Mouse (Mus musculus) liver, adult 2 months (tissue): Measurements from ENCODE around the gene Keap1. TPM values are rescaled to one million over a fixed set of nuclear protein-coding genes. Genes with fewer than 3 reads are reported as not detected.

Source experiments
- DNase-seq: peaks from one replicate; pipeline ENCODE4 v3.0.0-alpha.2; 2011; ENCODE audit warnings: low read depth, low spot score; ENCODE audit errors: extremely low read depth
- H3K27ac ChIP-seq: fragments of 200-500 bp; replicated peaks from 2 replicates; pipeline ENCODE4 v1.5.1; 2012; ENCODE audit warnings: low read depth, mild to moderate bottlenecking, control low read depth, inconsistent platforms, low read length; ENCODE audit not compliant: insufficient read depth
- H3K27me3 ChIP-seq: fragments of 200-500 bp; 2 replicates; pipeline ENCODE4 v1.6.1; 2012; ENCODE audit warnings: mild to moderate bottlenecking, moderate library complexity, low read length, inconsistent platforms; ENCODE audit not compliant: control insufficient read depth, insufficient read depth
- H3K36me3 ChIP-seq: fragments of 200-500 bp; 2 replicates; pipeline ENCODE4 v1.6.1; 2012; ENCODE audit warnings: low read length, inconsistent platforms; ENCODE audit not compliant: control insufficient read depth, insufficient read depth
- H3K4me1 ChIP-seq: fragments of 200-500 bp; 2 replicates; pipeline ENCODE4 v1.6.1; 2011; ENCODE audit warnings: low read length; ENCODE audit not compliant: control insufficient read depth, insufficient read depth
- H3K4me3 ChIP-seq: fragments of 200-500 bp; 2 replicates; pipeline ENCODE4 v1.5.1; 2011; ENCODE audit warnings: low read depth, mild to moderate bottlenecking, control low read depth, low read length, moderate library complexity; ENCODE audit not compliant: insufficient read depth
- H3K79me2 ChIP-seq: fragments of 200-500 bp; 2 replicates; pipeline ENCODE4 v1.6.1; 2012; ENCODE audit warnings: inconsistent platforms, mild to moderate bottlenecking, low read length, moderate library complexity; ENCODE audit not compliant: control insufficient read depth, insufficient read depth
- H3K9ac ChIP-seq: fragments of 200-500 bp; 2 replicates; pipeline ENCODE4 v1.6.1; 2012; ENCODE audit warnings: low read depth, mild to moderate bottlenecking, control low read depth, inconsistent platforms, low read length
- CTCF ChIP-seq: fragments of 200-500 bp; IDR thresholded peaks from 2 replicates; pipeline ENCODE4 v1.5.1; 2011; ENCODE audit warnings: low read depth, low read length, control low read depth
- POLR2A ChIP-seq: fragments of 200-500 bp; IDR thresholded peaks from 2 replicates; pipeline ENCODE4 v1.6.1; 2011; ENCODE audit warnings: low read length, control low read depth; ENCODE audit not compliant: insufficient read depth; ENCODE audit errors: extremely low read depth
- WGBS: fragments of 180-500 bp; shearing (Covaris S2); methylation state at CpG from one replicate; pipeline ENCODE4 v1.1.7; 2018; 5-methylcytosine and 5-hydroxymethylcytosine counted together
- polyA plus RNA-seq: library from polyadenylated mRNA; depleted of rRNA; stranded (reverse); fragments of >200 nt; gene quantifications from 2 replicates; pipeline ENCODE4 v1.2.3, GENCODE M21; 2012
- total RNA-seq: library from RNA; depleted of rRNA; stranded (reverse); fragments of >200 nt; gene quantifications from 2 replicates; pipeline ENCODE4 v1.2.3, GENCODE M21; 2014

Keap1 gene
- total and polyA plus RNA-seq, 2 experiments: 29.5 to 76.4 TPM

GRCm38 (mm10) chr9:21283591-21283990 is 44.4 kb upstream of the Keap1 start:
- H3K36me3 ChIP-seq: peaks cover 18% of the 10 kb centered on the region; the same call in 1 of the 2 replicates
- H3K4me3 ChIP-seq: no peak overlapping the region
- H3K4me1 ChIP-seq: peaks cover 5% of the 10 kb centered on the region
- no peaks in the 10 kb centered on the region for H3K27me3 ChIP-seq
- WGBS: 94% methylated on average over 5 of the region's 5 CpGs
- H3K9ac ChIP-seq: no peak overlapping the region
- no peak for DNase-seq
- H3K27ac ChIP-seq: no peak overlapping the region
- no peak for TF ChIP-seq POLR2A
- H3K79me2 ChIP-seq: peaks cover 4% of the 10 kb centered on the region; the same call in 1 of the 2 replicates

DNA sequence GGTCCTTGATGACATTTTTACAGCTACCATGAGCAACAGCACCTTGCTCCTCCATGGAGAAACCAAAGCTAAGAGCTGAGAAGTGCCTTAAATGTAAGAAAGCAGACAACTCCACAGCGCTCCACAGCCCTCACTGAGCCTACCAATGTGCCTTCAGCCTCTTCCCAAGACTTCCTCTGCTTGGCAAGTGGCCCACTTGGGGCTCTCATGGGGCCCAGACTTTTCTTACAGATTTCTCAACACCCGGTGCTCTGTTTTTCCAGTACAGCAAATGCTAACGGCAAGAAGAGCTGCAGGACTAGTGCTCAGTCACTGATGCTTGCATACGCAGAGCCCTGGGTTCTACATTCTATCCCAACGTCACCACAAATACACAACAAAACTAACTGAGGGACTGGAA is 38.6 kb upstream of the Keap1 start:
- WGBS: 97% methylated on average over 5 of the region's 5 CpGs
- Histone ChIP-seq H3K4me3 (no peak overlapping the region), H3K27me3 (no peaks in the 10 kb centered on the region), H3K4me1 (no peaks in the 10 kb centered on the region), H3K79me2 (no peaks in the 10 kb centered on the region), H3K9ac (no peak overlapping the region), H3K27ac (no peak overlapping the region), H3K36me3 (peaks cover 18% of the 10 kb centered on the region; the same call in 1 of the 2 replicates)
- no peak for DNase-seq
- no peak for TF ChIP-seq POLR2A
- TF ChIP-seq CTCF: no peak

DNA sequence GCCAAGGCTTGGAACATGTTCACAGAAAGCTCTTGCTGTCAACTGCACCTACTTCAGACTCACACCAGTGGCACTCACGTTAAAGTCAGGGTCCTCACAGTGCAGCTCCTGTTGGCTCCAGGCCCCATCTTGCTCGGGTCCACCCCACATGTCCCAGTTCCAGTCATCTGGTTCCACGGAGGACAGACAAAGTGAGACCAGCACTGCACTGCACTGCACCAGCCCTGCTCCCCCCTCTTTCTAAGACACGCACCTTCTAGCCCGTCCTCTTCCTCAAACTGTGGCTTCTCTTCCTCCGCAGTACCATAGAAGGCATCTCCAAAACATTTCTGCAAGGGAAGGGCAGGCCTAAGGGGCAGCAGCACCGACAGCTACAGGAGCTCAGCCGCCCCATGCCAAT is 37.1 kb upstream of the Keap1 start:
- WGBS: 83% methylated on average over 8 of the region's 8 CpGs
- no peak overlapping the region for H3K9ac ChIP-seq
- no peak overlapping the region for H3K27ac ChIP-seq
- H3K27me3 ChIP-seq: no peaks in the 10 kb centered on the region
- no peak overlapping the region for H3K4me3 ChIP-seq
- peaks cover 20% of the 10 kb centered on the region; the same call in 1 of the 2 replicates for H3K36me3 ChIP-seq
- H3K79me2 ChIP-seq: no peaks in the 10 kb centered on the region
- TF ChIP-seq POLR2A (no peak), CTCF (no peak)
- no peaks in the 10 kb centered on the region for H3K4me1 ChIP-seq
- no peak for DNase-seq

DNA sequence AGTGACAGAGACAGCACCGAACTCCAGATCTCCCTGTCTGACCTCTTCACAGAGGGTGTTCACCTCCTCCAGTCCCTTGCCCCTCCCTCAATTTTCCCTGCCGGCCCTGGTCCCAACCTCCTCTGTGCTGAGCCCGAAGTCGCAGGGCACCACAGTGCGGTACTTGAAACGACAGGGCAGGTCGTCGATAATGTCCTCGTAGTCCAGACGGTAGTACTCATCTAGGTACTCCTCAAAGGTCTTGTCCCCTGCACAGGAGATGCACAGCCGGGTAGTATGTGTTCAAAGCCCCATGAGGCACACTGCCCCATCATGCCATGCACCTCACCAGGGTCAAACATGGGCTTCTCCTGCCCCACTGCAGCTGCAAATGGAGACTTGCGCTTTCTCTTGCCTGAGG is 36.6 kb upstream of the Keap1 start:
- TF ChIP-seq CTCF: no peak
- no peak for TF ChIP-seq POLR2A
- H3K4me3 ChIP-seq: no peak overlapping the region
- DNase-seq: no peak
- H3K36me3 ChIP-seq: peaks cover 21% of the 10 kb centered on the region; the same call in 1 of the 2 replicates
- no peaks in the 10 kb centered on the region for H3K79me2 ChIP-seq
- H3K27ac ChIP-seq: no peak overlapping the region
- no peaks in the 10 kb centered on the region for H3K27me3 ChIP-seq
- 90% methylated on average over 12 of the region's 12 CpGs for WGBS
- H3K4me1 ChIP-seq: no peaks in the 10 kb centered on the region
- H3K9ac ChIP-seq: no peak overlapping the region

DNA sequence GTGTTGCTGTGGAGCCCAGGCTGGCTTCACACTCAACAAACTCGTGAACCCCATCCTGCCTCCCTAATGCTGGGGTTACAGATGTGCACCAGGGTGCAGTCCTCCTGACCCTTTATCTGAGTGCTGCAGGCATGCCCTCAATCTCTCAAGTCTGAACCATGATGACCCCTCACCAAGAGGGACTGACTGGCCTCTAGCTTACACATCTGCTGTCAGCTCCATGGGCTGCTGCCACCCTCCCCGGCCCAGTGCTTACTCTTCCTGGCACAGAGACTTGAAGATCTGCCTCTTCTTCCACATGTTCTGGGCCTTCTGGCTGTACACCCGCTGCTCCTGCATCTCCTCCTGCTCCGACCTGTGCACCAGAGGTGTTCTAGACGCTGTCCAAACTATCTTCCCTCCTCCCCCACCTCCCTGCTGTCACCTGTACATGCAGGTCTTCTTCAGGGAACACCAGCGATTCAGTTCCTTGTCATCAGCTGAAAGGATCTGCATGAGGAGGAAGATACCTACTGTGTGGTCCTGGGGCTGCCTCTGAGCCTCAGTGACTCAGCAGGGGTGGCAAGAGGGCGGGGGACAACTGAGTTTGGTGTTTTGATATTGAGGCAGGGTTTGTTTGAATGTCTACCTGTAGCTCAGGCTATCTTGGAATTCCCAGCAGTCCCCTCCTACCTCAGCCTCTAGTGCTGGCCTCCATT is 36.0 kb upstream of the Keap1 start:
- Histone ChIP-seq H3K4me1 (no peaks in the 10 kb centered on the region), H3K9ac (no peak overlapping the region), H3K27ac (no peak overlapping the region), H3K27me3 (no peaks in the 10 kb centered on the region), H3K36me3 (peaks cover 21% of the 10 kb centered on the region; the same call in 1 of the 2 replicates), H3K4me3 (no peak overlapping the region), H3K79me2 (no peaks in the 10 kb centered on the region)
- TF ChIP-seq CTCF (no peak), POLR2A (no peak)
- WGBS: 81% methylated on average over 7 of the region's 7 CpGs
- no peak for DNase-seq

- no peak overlapping the region for H3K4me3 ChIP-seq
- H3K36me3 ChIP-seq: peaks cover 20% of the 10 kb centered on the region; the same call in 1 of the 2 replicates
- H3K27me3 ChIP-seq: no peaks in the 10 kb centered on the region
- H3K4me1 ChIP-seq: no peaks in the 10 kb centered on the region
- no peaks in the 10 kb centered on the region for H3K79me2 ChIP-seq
- WGBS: 62% methylated on average over 3 of the region's 3 CpGs
- no peak for TF ChIP-seq POLR2A
- TF ChIP-seq CTCF: no peak
- no peak overlapping the region for H3K9ac ChIP-seq
- no peak overlapping the region for H3K27ac ChIP-seq
- no peak for DNase-seq
Observed at GRCm38 (mm10) chr9:21274336-21274735, 35.2 kb upstream of the Keap1 start.
